Comparison of ENCODE assay signal across 13 mouse cellular contexts in the genomic region with DNA sequence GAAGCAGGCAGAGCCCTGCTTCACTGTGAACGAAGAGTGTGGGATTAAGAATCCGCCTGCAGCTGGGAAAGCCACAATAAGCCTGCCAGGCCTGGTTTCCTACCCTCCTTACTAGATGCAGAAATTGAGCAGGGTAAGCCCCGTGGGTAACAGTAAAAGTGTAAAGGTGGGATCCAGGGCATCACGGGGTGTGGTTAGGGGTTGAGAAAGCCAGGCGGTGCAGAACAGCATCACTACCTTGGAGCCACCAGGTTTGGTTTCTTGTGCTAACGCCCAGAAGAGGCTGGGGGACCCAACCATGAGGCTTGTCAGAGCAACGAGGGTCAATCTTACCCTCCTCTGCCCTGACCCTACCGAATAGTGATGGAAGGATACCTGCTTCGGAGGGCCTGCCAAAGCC. TPM values are rescaled to one million over a fixed set of nuclear protein-coding genes. Genes with fewer than 3 reads are reported as not detected.
DNase-seq lines count a peak whose midpoint lies in the region; ATAC-seq and TF ChIP-seq lines count a peak whose summit lies in the region.
"Had no signal": no experiment of that assay in that cellular context is flagged by ENCODE, and none has a peak within 500 bp of the region (broad histone marks: within the 10 kb centered on the region; RNA-seq: fewer than 3 reads in every experiment).

No protein-coding gene starts in this region.

- no peak for TF ChIP-seq CTCF in thymus, adult 2 months (IDR thresholded peaks at IDR 0.05; ENCODE audit: borderline replicate concordance, control insufficient read depth, extremely low read depth, insufficient read depth, low read length, poor library complexity)

- no peak for DNase-seq in heart, postnatal 14 days
- peak; percentile 21 for DNase-seq in brain, adult 2 months (ENCODE audit: low read depth, low spot score)
- DNase-seq in thymus, adult 2 months = no peak
- DNase-seq in ovary, postnatal 36 days (ENCODE audit: low spot score) = no peak

- H3K36me3 ChIP-seq in heart, embryonic 14.5 days (ENCODE audit: control insufficient read depth, insufficient read depth, low read length) = no peaks in the 10 kb centered on the region
- H3K36me3 ChIP-seq in forebrain, embryonic 13.5 days (ENCODE audit: poor library complexity, severe bottlenecking) = no peaks in the 10 kb centered on the region
- H3K36me3 ChIP-seq in limb, embryonic 12.5 days = no peaks in the 10 kb centered on the region
- H3K36me3 ChIP-seq in thymus, adult 2 months (ENCODE audit: control insufficient read depth, insufficient read depth, low read length) = no peaks in the 10 kb centered on the region

- WGBS in heart, embryonic 14.5 days = 47% methylated on average over 9 of the region's 9 CpGs
- WGBS in forebrain, embryonic 13.5 days = 44% methylated on average over 9 of the region's 9 CpGs
- 45% methylated on average over 9 of the region's 9 CpGs for WGBS in limb, embryonic 12.5 days
- 83% methylated on average over 9 of the region's 9 CpGs for WGBS in thymus, adult 2 months

- H3K4me1 ChIP-seq in heart, embryonic 14.5 days (ENCODE audit: control insufficient read depth in 2 of 2, insufficient read depth in 2 of 2, low read length in 2 of 2) = peaks cover 0 to 7% of the 10 kb centered on the region in 2 experiments; a peak in 2 of 4 replicates
- H3K4me1 ChIP-seq in forebrain, embryonic 13.5 days = peaks cover 13% of the 10 kb centered on the region
- H3K4me1 ChIP-seq in limb, embryonic 12.5 days (replicated peaks) = peaks cover 12% of the 10 kb centered on the region; the same call in 1 of the 2 replicates
- peaks cover 6% of the 10 kb centered on the region; the same call in 1 of the 2 replicates for H3K4me1 ChIP-seq in thymus, adult 2 months (replicated peaks; ENCODE audit: control insufficient read depth, insufficient read depth, low read length)

- H3K4me2 ChIP-seq in heart, embryonic 14.5 days (ENCODE audit: low read length) = peak overlapping the region; percentile 94
- H3K4me2 ChIP-seq in forebrain, embryonic 13.5 days = peak overlapping the region; percentile 79
- H3K4me2 ChIP-seq in limb, embryonic 12.5 days = peak overlapping the region; percentile 90; the same call in 1 of the 2 replicates

- H3K27ac ChIP-seq in heart, embryonic 14.5 days (replicated peaks in 1 of 2; ENCODE audit: control insufficient read depth in 1 of 2, insufficient read depth in 1 of 2, low read depth in 2 of 2, low read length in 2 of 2) = no peak overlapping the region
- no peak overlapping the region for H3K27ac ChIP-seq in forebrain, embryonic 13.5 days
- H3K27ac ChIP-seq in limb, embryonic 12.5 days = no peak overlapping the region
- H3K27ac ChIP-seq in thymus, adult 2 months (ENCODE audit: control insufficient read depth, insufficient read depth, low read length) = no peak overlapping the region

- ATAC-seq in heart, embryonic 14.5 days (ENCODE audit: insufficient number of reproducible peaks, insufficient read depth, low FRiP score, low read depth) = no peak
- ATAC-seq in forebrain, embryonic 13.5 days = no peak
- ATAC-seq in limb, embryonic 12.5 days (ENCODE audit: insufficient number of reproducible peaks, insufficient read depth, low FRiP score, low TSS enrichment, low read depth) = no peak
- ATAC-seq in erythroid progenitor cell, adult 5-6 weeks (replicated peaks; ENCODE audit: low FRiP score, poor library complexity, severe bottlenecking) = no peak

- intact Hi-C loops in heart, postnatal 14 days (cut with DNase I) = loop anchor here (2.0 kb wide), 1 partner anchor 36 kb away; no protein-coding TSS in a partner anchor

- H3K27me3 ChIP-seq in heart, embryonic 14.5 days (ENCODE audit: control insufficient read depth, insufficient read depth, low read length) = peaks cover 16% of the 10 kb centered on the region
- H3K27me3 ChIP-seq in forebrain, embryonic 13.5 days = peaks cover 24% of the 10 kb centered on the region
- peaks cover 47% of the 10 kb centered on the region for H3K27me3 ChIP-seq in limb, embryonic 12.5 days
- no peaks in the 10 kb centered on the region for H3K27me3 ChIP-seq in thymus, adult 2 months (ENCODE audit: control insufficient read depth, insufficient read depth, low read length)

- H3K9me3 ChIP-seq in heart, embryonic 14.5 days (ENCODE audit: control insufficient read depth, low read length) = no peaks in the 10 kb centered on the region
- H3K9me3 ChIP-seq in forebrain, embryonic 13.5 days (replicated peaks) = no peaks in the 10 kb centered on the region
- H3K9me3 ChIP-seq in limb, embryonic 12.5 days = no peaks in the 10 kb centered on the region
- H3K9me3 ChIP-seq: megakaryocyte, embryonic 14.5 days had no signal

- TF ChIP-seq POLR2A in thymus, adult 2 months (IDR thresholded peaks at IDR 0.05; ENCODE audit: control insufficient read depth, extremely low read depth, insufficient read depth, low read length, poor library complexity) = no peak

- H3K9ac ChIP-seq in heart, embryonic 14.5 days (ENCODE audit: low read length) = no peak overlapping the region
- H3K9ac ChIP-seq in forebrain, embryonic 13.5 days = no peak overlapping the region
- H3K9ac ChIP-seq in limb, embryonic 12.5 days (replicated peaks) = no peak overlapping the region

- H3K4me3 ChIP-seq in heart, embryonic 14.5 days (ENCODE audit: control insufficient read depth in 1 of 2, insufficient read depth in 1 of 2, low read depth in 1 of 2, low read length in 2 of 2) = no peak overlapping the region; a peak in 1 of 4 replicates
- no peak overlapping the region for H3K4me3 ChIP-seq in forebrain, embryonic 13.5 days
- no peak overlapping the region for H3K4me3 ChIP-seq in limb, embryonic 12.5 days (replicated peaks)
- no peak overlapping the region for H3K4me3 ChIP-seq in thymus, adult 2 months (ENCODE audit: control insufficient read depth, insufficient read depth, low read length)

RNA-seq across cellular contexts. Expression of a gene that starts 0.7 kb away (rescaled TPM):
- polyA plus RNA-seq in heart, embryonic 14.5 days (2014; fragmentation: Nextera tagmentation; extraction: Ambion mirVana) = 41.4 and 42.2 TPM in 2 replicates
- total RNA-seq in heart, postnatal 14 days (2021) = 10 to 100 TPM; 20.8 to 23.0 TPM
- polyA plus RNA-seq in forebrain, embryonic 13.5 days (2015; fragmentation: Nextera tagmentation; extraction: Ambion mirVana) = 11.4 and 13.1 TPM in 2 replicates
- polyA plus RNA-seq in limb, embryonic 12.5 days (2016; fragmentation: Nextera tagmentation; extraction: Ambion mirVana) = 8.3 and 9.3 TPM in 2 replicates
- 8.4 and 13.4 TPM in 2 replicates for polyA plus RNA-seq in thymus, adult 2 months (2012; rRNA removed)
- not detected in 2 replicates for total RNA-seq in erythroid progenitor cell, adult 5-6 weeks (2015; ENCODE audit: low replicate concordance)
- total RNA-seq in erythroid progenitor cell, adult 5-6 weeks (2017; ENCODE audit: low replicate concordance) = not detected in 2 replicates
- total RNA-seq: CH12.LX; hematopoietic stem cell, adult 5-6 weeks had no signal

RNA-seq across cellular contexts. Expression of a gene that starts 16.1 kb away (rescaled TPM):
- 0.12 TPM in 1 of 2 replicates, not detected in the other for polyA plus RNA-seq in heart, embryonic 14.5 days (2014; fragmentation: Nextera tagmentation; extraction: Ambion mirVana)
- total RNA-seq in heart, postnatal 14 days (2021) = under 1 TPM in 1 of 2 experiments, not detected in 1; 0.22 TPM
- polyA plus RNA-seq in forebrain, embryonic 13.5 days (2015; fragmentation: Nextera tagmentation; extraction: Ambion mirVana) = 0.10 TPM in 1 of 2 replicates, not detected in the other
- polyA plus RNA-seq in limb, embryonic 12.5 days (2016; fragmentation: Nextera tagmentation; extraction: Ambion mirVana) = 4.3 TPM in 2 replicates
- 1.8 and 2.0 TPM in 2 replicates for polyA plus RNA-seq in thymus, adult 2 months (2012; rRNA removed)
- 0.84 TPM in 1 of 2 replicates, not detected in the other for total RNA-seq in erythroid progenitor cell, adult 5-6 weeks (2015; ENCODE audit: low replicate concordance)
- total RNA-seq in erythroid progenitor cell, adult 5-6 weeks (2017; ENCODE audit: low replicate concordance) = not detected in 2 replicates
- total RNA-seq: CH12.LX had no signal

RNA-seq across cellular contexts. Expression of a gene that starts 39.3 kb away (rescaled TPM):
- polyA plus RNA-seq in heart, embryonic 14.5 days (2014; fragmentation: Nextera tagmentation; extraction: Ambion mirVana) = not detected in 2 replicates
- not detected for total RNA-seq in heart, postnatal 14 days (2021)
- not detected in 2 replicates for polyA plus RNA-seq in forebrain, embryonic 13.5 days (2015; fragmentation: Nextera tagmentation; extraction: Ambion mirVana)
- not detected in 2 replicates for polyA plus RNA-seq in limb, embryonic 12.5 days (2016; fragmentation: Nextera tagmentation; extraction: Ambion mirVana)
- polyA plus RNA-seq in thymus, adult 2 months (2012; rRNA removed) = 0.47 and 0.49 TPM in 2 replicates
- total RNA-seq in erythroid progenitor cell, adult 5-6 weeks (2015; ENCODE audit: low replicate concordance) = not detected in 2 replicates
- not detected in 2 replicates for total RNA-seq in erythroid progenitor cell, adult 5-6 weeks (2017; ENCODE audit: low replicate concordance)
- total RNA-seq: CH12.LX; hematopoietic stem cell, adult 5-6 weeks; layer of hippocampus, postnatal 25 days had no signal
- polyA plus RNA-seq: cortical plate, adult 2 months had no signal

RNA-seq across cellular contexts. Expression of a gene that starts 43.4 kb away (rescaled TPM):
- polyA plus RNA-seq in heart, embryonic 14.5 days (2014; fragmentation: Nextera tagmentation; extraction: Ambion mirVana) = 0.19 and 0.38 TPM in 2 replicates
- total RNA-seq in heart, postnatal 14 days (2021) = under 1 TPM; 0.48 to 0.61 TPM
- 0.10 TPM in 1 of 2 replicates, not detected in the other for polyA plus RNA-seq in forebrain, embryonic 13.5 days (2015; fragmentation: Nextera tagmentation; extraction: Ambion mirVana)
- 0.70 and 0.76 TPM in 2 replicates for polyA plus RNA-seq in limb, embryonic 12.5 days (2016; fragmentation: Nextera tagmentation; extraction: Ambion mirVana)
- 0.27 and 0.78 TPM in 2 replicates for polyA plus RNA-seq in thymus, adult 2 months (2012; rRNA removed)
- total RNA-seq in erythroid progenitor cell, adult 5-6 weeks (2015; ENCODE audit: low replicate concordance) = not detected in 2 replicates
- total RNA-seq in erythroid progenitor cell, adult 5-6 weeks (2017; ENCODE audit: low replicate concordance) = not detected in 2 replicates
- total RNA-seq: hematopoietic stem cell, adult 5-6 weeks; layer of hippocampus, postnatal 25 days had no signal
- polyA plus RNA-seq: cortical plate, adult 2 months had no signal
